Mouse (Mus musculus) WW6 (cell line): ENCODE measurements around the gene Sema3e.

Experiments
- DNase-seq: peaks from one replicate; pipeline ENCODE4 v3.0.0-alpha.2; 2013; ENCODE audit warnings: low read depth, low spot score

Gene Sema3e

GRCm38 (mm10) chr5:14025205-14026124, at the start of gene Sema3e:
Sema3e (plus strand) TSS chr5:14025276.
- DNase-seq = peak; percentile 46

- DNase-seq = no peak
Observed at GRCm38 (mm10) chr5:13977576-13977975, 47.5 kb upstream of the Sema3e start.

- no peak for DNase-seq
Observed at GRCm38 (mm10) chr5:13979156-13979555, 45.9 kb upstream of the Sema3e start.

- peak; percentile 20 for DNase-seq
Observed at GRCm38 (mm10) chr5:13982417-13983054, 42.5 kb upstream of the Sema3e start.

GRCm38 (mm10) chr5:13983608-13984007, 41.5 kb upstream of the Sema3e start:
- no peak for DNase-seq

GRCm38 (mm10) chr5:13985669-13986068, 39.4 kb upstream of the Sema3e start:
- DNase-seq = no peak

DNA sequence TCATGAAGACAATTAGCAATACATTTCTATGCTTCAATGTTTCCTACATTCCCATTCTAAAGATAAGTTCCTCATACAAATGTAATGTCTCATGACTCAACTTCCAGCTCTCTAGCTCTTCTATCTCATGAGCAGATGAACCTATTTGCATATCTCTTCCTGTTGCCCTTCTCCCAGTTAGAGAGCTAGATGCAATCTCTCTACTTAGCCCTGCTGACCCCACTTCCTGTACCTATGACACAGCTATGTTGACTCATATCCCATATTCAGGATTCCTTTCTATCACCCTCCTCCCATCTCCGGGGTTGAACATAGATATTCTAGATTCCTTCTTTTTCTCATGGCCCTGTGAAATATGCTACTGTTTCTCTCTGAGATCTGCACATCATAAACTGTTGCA, 38.0 kb upstream of the Sema3e start:
- DNase-seq = no peak

- DNase-seq = no peak
Observed at GRCm38 (mm10) chr5:13988023-13988422, 37.1 kb upstream of the Sema3e start.

GRCm38 (mm10) chr5:13992734-13993396, 32.2 kb upstream of the Sema3e start:
- no peak for DNase-seq

GRCm38 (mm10) chr5:14028341-14028740, 3.3 kb downstream of the Sema3e start:
- DNase-seq = no peak

DNA sequence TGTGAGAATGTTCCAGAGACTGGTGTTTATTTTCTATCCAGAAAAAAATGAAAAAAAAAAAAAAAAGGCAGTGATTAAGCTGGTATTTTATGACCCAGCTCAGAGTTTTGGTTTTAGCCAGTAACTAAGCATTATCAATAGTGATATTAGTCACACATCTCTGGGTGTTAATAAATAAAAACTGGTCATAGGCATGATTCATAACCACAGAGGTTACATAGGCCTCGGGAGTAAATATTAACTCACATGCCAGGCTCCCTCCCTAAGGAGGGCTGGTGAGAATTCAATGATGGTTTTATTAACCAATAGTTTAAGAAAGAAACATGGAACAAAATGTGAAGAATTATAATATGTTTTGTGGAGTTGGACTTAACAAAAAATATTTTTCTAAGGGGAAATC, 5.7 kb downstream of the Sema3e start:
- DNase-seq = no peak

DNA sequence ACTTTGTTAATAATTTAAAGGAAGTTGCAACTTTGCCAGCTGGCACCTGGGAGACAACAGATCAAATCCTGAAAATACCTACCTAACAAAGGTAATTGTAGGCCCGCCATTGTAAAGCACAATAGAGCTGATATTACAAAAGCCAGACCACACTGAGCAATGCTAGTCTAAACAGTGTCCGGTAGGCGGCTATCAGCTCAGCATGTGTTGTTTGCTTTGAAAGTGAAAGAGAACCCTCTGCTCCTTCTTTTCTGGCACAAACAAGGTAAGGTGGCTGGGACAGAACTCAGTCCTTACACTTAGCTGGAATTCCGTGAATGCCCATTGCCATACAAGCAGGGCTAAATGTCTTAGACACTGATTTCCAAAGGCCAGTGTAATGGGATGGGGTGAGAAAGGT, 7.0 kb downstream of the Sema3e start:
- peak; percentile 29 for DNase-seq

DNA sequence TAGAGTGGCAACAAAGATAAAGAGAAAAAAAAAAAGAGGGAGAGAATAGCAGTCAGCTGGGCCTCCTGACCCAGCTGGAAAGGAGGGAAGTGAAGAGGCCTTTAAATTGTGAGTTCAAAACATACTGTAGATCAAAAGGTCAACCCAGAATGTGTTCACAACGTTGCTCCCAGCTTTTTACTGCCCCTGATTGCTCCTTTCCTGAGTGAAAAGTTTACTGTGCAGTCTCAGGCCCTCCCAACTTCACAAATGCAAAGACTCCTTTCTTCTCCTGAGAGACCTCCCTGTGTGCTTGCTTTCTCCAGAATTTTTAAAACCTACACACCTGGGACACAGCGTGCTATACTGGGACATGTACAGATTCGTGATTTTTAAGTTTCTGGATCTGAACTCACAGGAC, 8.2 kb downstream of the Sema3e start:
- DNase-seq = no peak

DNA sequence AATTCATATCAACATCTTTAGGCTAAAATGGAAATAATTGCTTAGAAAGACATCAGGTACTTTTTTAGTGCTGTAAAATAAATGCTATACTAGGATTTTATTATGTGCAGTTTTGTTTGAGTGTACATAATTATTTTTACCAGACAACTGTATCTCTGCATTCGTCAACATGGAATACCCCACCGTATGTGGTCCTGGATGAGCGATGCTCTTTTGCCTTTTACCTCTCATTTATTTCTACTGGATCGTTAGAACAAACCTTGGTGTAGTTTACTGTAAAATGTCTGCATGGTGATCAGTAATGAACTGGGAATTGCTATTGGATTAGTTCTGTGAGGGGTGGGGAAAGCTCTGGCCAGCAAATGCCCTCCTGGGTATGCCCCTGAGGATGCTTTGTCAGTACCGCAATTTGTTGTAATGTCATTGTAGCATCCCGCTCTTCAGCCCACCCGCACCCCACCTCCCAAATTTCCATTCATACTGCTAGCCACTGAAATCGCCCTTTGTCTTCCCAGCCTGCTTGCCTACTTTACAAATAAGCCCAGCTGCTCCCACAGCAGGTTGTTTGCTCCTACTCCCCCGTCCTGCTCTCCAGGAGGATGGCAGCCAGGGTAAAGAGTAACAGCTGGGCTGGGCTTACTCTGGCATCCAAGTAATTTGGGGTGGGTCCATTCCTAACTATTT, 13.9 kb downstream of the Sema3e start:
- no peak for DNase-seq

- no peak for DNase-seq
Observed at GRCm38 (mm10) chr5:14040208-14040607, 15.1 kb downstream of the Sema3e start.

- no peak for DNase-seq
Observed at GRCm38 (mm10) chr5:14043116-14043515, 18.0 kb downstream of the Sema3e start.

DNA sequence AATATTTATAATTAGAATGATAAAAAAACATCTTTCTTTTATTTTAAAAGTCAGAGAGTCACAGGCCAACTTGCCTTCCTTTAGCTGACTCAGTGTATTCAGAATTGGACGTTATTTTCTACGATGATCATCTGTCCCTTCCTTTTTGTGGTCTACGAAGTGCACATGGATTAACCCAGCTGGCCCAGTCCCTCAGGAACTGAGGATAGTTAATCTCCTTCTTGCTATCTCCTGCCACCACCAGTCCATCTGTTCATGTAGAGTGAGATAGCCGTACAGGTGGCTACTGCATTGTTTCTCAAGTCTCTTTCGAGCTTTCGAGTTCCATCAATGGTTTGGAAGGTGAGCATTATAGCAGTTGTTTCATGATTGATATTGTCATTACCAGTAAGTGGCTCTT, 18.9 kb downstream of the Sema3e start:
- no peak for DNase-seq

GRCm38 (mm10) chr5:14048660-14049059, 23.6 kb downstream of the Sema3e start:
- DNase-seq = no peak

DNA sequence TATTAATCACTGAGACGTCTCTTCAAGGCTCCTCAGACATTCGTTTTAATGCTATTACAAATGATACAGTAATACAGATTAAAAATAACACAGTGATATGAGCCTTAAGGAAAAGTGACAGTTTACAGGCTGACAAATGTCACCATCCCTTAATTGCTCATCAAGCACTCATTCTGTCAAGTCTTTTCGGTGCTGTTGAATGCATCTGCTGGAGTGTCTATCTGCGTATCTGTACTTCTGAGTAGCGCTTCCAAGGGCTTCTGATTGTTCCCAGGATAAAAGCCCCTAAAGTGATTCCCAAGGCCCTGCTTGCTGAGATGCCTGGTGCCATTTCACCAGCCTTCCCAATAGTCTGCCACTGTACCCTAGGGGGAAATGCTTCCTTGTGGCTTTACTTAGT, 29.4 kb downstream of the Sema3e start:
- no peak for DNase-seq

DNA sequence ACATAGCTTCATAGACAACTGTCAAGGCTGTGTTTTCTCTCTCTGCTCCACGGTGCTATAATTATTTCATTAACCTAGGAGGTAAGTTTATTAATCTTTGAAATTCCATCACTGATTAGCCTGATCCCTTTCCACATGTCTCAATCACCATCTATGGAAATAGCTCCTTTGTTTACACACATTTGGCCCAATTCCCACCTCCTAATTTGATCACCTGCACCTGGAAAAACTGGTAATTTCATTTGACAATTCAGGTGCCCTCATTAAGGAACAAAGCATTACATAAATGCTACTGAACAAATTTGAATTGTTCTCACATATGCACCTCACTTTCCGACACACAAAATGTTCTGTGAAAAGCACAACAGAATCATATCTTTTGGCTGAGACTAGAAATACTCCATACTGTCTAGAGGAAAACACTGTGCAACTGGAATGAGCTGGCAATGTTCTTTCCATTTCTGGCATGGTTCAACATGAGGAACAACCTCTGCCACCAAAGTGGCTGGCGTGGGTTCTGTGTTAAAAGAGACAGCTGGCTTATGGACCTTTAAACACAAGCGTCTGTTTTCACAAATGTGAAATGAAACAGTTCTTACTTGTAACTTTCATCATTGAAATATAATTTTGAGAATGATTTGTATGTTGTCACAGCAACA, 34.9 kb downstream of the Sema3e start:
- no peak for DNase-seq

- DNase-seq = no peak
Observed at GRCm38 (mm10) chr5:14062918-14063481, 37.9 kb downstream of the Sema3e start.
